ENCODE assay signal across 8 mouse cellular contexts in genomic region chr9:111092657-111093056, GRCm38 (mm10). TPM values are rescaled to one million over a fixed set of nuclear protein-coding genes. Genes with fewer than 3 reads are reported as not detected.
DNase-seq lines count a peak whose midpoint lies in the region; ATAC-seq and TF ChIP-seq lines count a peak whose summit lies in the region.

No protein-coding gene starts in this region.

- H3K9ac ChIP-seq in midbrain, postnatal 0 days (replicated peaks; ENCODE audit: low read length, poor library complexity, severe bottlenecking), result no peak overlapping the region
- no peak overlapping the region for H3K9ac ChIP-seq in midbrain, embryonic 15.5 days

- WGBS in midbrain, postnatal 0 days, result 55% methylated on average over 9 of the region's 9 CpGs
- 58% methylated on average over 9 of the region's 9 CpGs for WGBS in midbrain, embryonic 15.5 days

- H3K27me3 ChIP-seq in midbrain, postnatal 0 days (ENCODE audit: insufficient read depth, low read length), result no peaks in the 10 kb centered on the region; the same call in 1 of the 2 replicates
- no peaks in the 10 kb centered on the region for H3K27me3 ChIP-seq in midbrain, embryonic 15.5 days (replicated peaks)

- no peak overlapping the region for H3K4me2 ChIP-seq in midbrain, postnatal 0 days (ENCODE audit: low read depth, low read length, poor library complexity, severe bottlenecking)
- H3K4me2 ChIP-seq in midbrain, embryonic 15.5 days, result no peak overlapping the region

- intact Hi-C loops in gastrocnemius, postnatal 14 days (cut with DNase I; ENCODE audit: low total_unique reads), result loop anchor here (10.0 kb wide), 2 partner anchors 52 to 92 kb away; no protein-coding TSS in a partner anchor

- TF ChIP-seq CTCF in midbrain, postnatal 0 days (IDR thresholded peaks at IDR 0.05), result no peak

- DNase-seq in frontal cortex, postnatal 36 days (ENCODE audit: low spot score in 2 of 2), result peak; percentile 17 to 24
- DNase-seq in frontal cortex, postnatal 14 days (ENCODE audit: low spot score in 2 of 2), result no peak
- DNase-seq in midbrain, postnatal 0 days (ENCODE audit: low spot score), result peak; percentile 55
- peak; percentile 38 for DNase-seq in gastrocnemius, postnatal 14 days
- peak; percentile 23 to 29 for DNase-seq in layer of hippocampus, postnatal 36 days
- no peak for DNase-seq in spleen, postnatal 36 days (ENCODE audit: low spot score in 2 of 2)
- no peak for DNase-seq in natural killer cell, adult 2 months (ENCODE audit: low spot score in 2 of 2)

- H3K9me3 ChIP-seq in midbrain, postnatal 0 days (ENCODE audit: low read length), result no peaks in the 10 kb centered on the region
- no peaks in the 10 kb centered on the region for H3K9me3 ChIP-seq in midbrain, embryonic 15.5 days

- ATAC-seq in midbrain, postnatal 0 days (ENCODE audit: low FRiP score), result no peak
- ATAC-seq in midbrain, embryonic 15.5 days (replicated peaks), result no peak

- H3K4me3 ChIP-seq in midbrain, postnatal 0 days (ENCODE audit: low read depth, low read length), result no peak overlapping the region
- H3K4me3 ChIP-seq in midbrain, embryonic 15.5 days, result no peak overlapping the region

- H3K4me1 ChIP-seq in midbrain, postnatal 0 days (ENCODE audit: insufficient read depth, low read length), result no peaks in the 10 kb centered on the region
- no peaks in the 10 kb centered on the region; the same call in 1 of the 2 replicates for H3K4me1 ChIP-seq in midbrain, embryonic 15.5 days

- no peaks in the 10 kb centered on the region for H3K36me3 ChIP-seq in midbrain, postnatal 0 days (ENCODE audit: insufficient read depth, low read length)
- no peaks in the 10 kb centered on the region for H3K36me3 ChIP-seq in midbrain, embryonic 15.5 days (replicated peaks)

- no peak overlapping the region for H3K27ac ChIP-seq in midbrain, postnatal 0 days (ENCODE audit: low read depth, low read length)
- H3K27ac ChIP-seq in midbrain, embryonic 15.5 days, result no peak overlapping the region

RNA-seq across cellular contexts. Expression of gene Lrrfip2, which starts 24.7 kb away (rescaled TPM):
- total RNA-seq in midbrain, postnatal 0 days (2014; rRNA removed), result 23.7 and 32.7 TPM in 2 replicates
- polyA plus RNA-seq in midbrain, postnatal 0 days (2015; fragmentation: Nextera tagmentation; extraction: Ambion mirVana), result 42.2 and 44.0 TPM in 2 replicates
- polyA plus RNA-seq in midbrain, embryonic 15.5 days (2015; fragmentation: Nextera tagmentation; extraction: Ambion mirVana), result 45.6 and 51.3 TPM in 2 replicates
- total RNA-seq in gastrocnemius, postnatal 14 days (2021), result 10 to 100 TPM; 60.2 to 63.7 TPM
- total RNA-seq in layer of hippocampus, postnatal 36 days (2021), result 10 to 100 TPM; 35.0 to 39.0 TPM

RNA-seq across cellular contexts. Expression of gene Ccrl2, which starts 35.3 kb away (rescaled TPM):
- 0.82 and 0.85 TPM in 2 replicates for total RNA-seq in midbrain, postnatal 0 days (2014; rRNA removed)
- 1.1 and 1.2 TPM in 2 replicates for polyA plus RNA-seq in midbrain, postnatal 0 days (2015; fragmentation: Nextera tagmentation; extraction: Ambion mirVana)
- 1.1 and 1.2 TPM in 2 replicates for polyA plus RNA-seq in midbrain, embryonic 15.5 days (2015; fragmentation: Nextera tagmentation; extraction: Ambion mirVana)
- 1 to 10 TPM; 3.5 to 3.6 TPM for total RNA-seq in gastrocnemius, postnatal 14 days (2021)
- total RNA-seq in layer of hippocampus, postnatal 36 days (2021), result under 1 TPM; 0.86 to 0.90 TPM

Comparison
In these comparisons a context has a peak if more than half of its experiments do, and no peak if none do; other contexts are left out.
1. DNase-seq: peak in frontal cortex, postnatal 36 days (2 of 2), midbrain, postnatal 0 days (single experiment), gastrocnemius, postnatal 14 days (single experiment) and layer of hippocampus, postnatal 36 days (2 of 2); none in frontal cortex, postnatal 14 days (0 of 2), spleen, postnatal 36 days (0 of 2) and natural killer cell, adult 2 months (0 of 2).